Mouse (Mus musculus) brown adipose tissue, adult 24 weeks (tissue): ENCODE measurements at regions not wholly inside any gene's neighbourhood (a gene's known extent, or its start where the extent isn't known, plus 50 kb on each side); places are given as distances from the start of the nearest gene placed in this dataset.
A peak's percentile ranks its signal among the peaks of the same experiment; 100 is the strongest.
"Not testable (repeated sequence)": the region's sequence is repeated elsewhere in the genome, so short reads cannot be mapped to it uniquely, and the experiment has no call there.

Experiments used
- H3K27ac ChIP-seq: fragments of 200-500 bp; replicated peaks from 2 replicates; pipeline ENCODE4 v1.5.1; 2012; ENCODE audit warnings: low read depth, mild to moderate bottlenecking, low read length
- H3K4me1 ChIP-seq: fragments of 200-500 bp; 2 replicates; pipeline ENCODE4 v1.6.1; 2012; ENCODE audit warnings: low read length, mixed read lengths; ENCODE audit not compliant: control insufficient read depth, insufficient read depth, insufficient read length
- H3K4me3 ChIP-seq: fragments of 200-500 bp; 2 replicates; pipeline ENCODE4 v1.5.1; 2012; ENCODE audit warnings: low read depth, mild to moderate bottlenecking, low read length, moderate library complexity; ENCODE audit not compliant: insufficient read depth

GRCm38 (mm10) chr10:96266100-96266735 lies 129.8 kb downstream of the Gm5426 start:
- Histone ChIP-seq H3K4me1 (0 out of 2 replicates have a peak, but pooled peaks cover 7% of the 10 kb centered on the region), H3K4me3 (no peak overlapping the region), H3K27ac (no peak overlapping the region)

- no peak overlapping the region for H3K4me3 ChIP-seq
- no peak overlapping the region for H3K27ac ChIP-seq
- H3K4me1 ChIP-seq = 0 out of 2 replicates have a peak, but pooled peaks cover 7% of the 10 kb centered on the region
Observed at GRCm38 (mm10) chr10:96267603-96268002, 131.2 kb downstream of the Gm5426 start.

GRCm38 (mm10) chr10:96273607-96274365 lies 137.4 kb downstream of the Gm5426 start:
- H3K4me3 ChIP-seq = no peak overlapping the region
- H3K4me1 ChIP-seq = no peaks in the 10 kb centered on the region
- 0 out of 2 replicates have a peak overlapping the region, but pooled peaks have one; percentile 31 for H3K27ac ChIP-seq

- H3K27ac ChIP-seq = no peak overlapping the region
- no peaks in the 10 kb centered on the region for H3K4me1 ChIP-seq
- H3K4me3 ChIP-seq = no peak overlapping the region
Observed at GRCm38 (mm10) chr10:96280149-96280548, 143.7 kb downstream of the Gm5426 start.

- no peak overlapping the region for H3K4me3 ChIP-seq
Observed at GRCm38 (mm10) chr10:96285407-96286093, 149.1 kb downstream of the Gm5426 start.

GRCm38 (mm10) chr10:96286094-96286485 lies 149.7 kb downstream of the Gm5426 start:
- H3K4me1 ChIP-seq = no peaks in the 10 kb centered on the region
- H3K4me3 ChIP-seq = no peak overlapping the region
- H3K27ac ChIP-seq = no peak overlapping the region

More at GRCm38 (mm10) chr10:96285407-96286093, 149.1 kb downstream of the Gm5426 start:
- H3K27ac ChIP-seq = no peak overlapping the region
- no peaks in the 10 kb centered on the region for H3K4me1 ChIP-seq

- not testable (repeated sequence) for H3K4me1 ChIP-seq, H3K4me3 ChIP-seq, H3K27ac ChIP-seq
Observed at GRCm38 (mm10) chr10:96289005-96289404, 152.6 kb downstream of the Gm5426 start.

- Histone ChIP-seq H3K4me1 (peaks cover 3% of the 10 kb centered on the region), H3K4me3 (no peak overlapping the region), H3K27ac (no peak overlapping the region)
Observed at GRCm38 (mm10) chr10:96293622-96294021, 157.2 kb downstream of the Gm5426 start.

GRCm38 (mm10) chr10:96294666-96295065 lies 158.3 kb downstream of the Gm5426 start:
- Histone ChIP-seq H3K4me1 (peaks cover 3% of the 10 kb centered on the region), H3K27ac (no peak overlapping the region), H3K4me3 (no peak overlapping the region)

GRCm38 (mm10) chr10:96297658-96298057 lies 161.3 kb downstream of the Gm5426 start:
- Histone ChIP-seq H3K4me1 (peaks cover 3% of the 10 kb centered on the region), H3K27ac (no peak overlapping the region), H3K4me3 (no peak overlapping the region)

GRCm38 (mm10) chr10:96298566-96298965 lies 162.2 kb downstream of the Gm5426 start:
- Histone ChIP-seq H3K4me3 (no peak overlapping the region), H3K27ac (no peak overlapping the region), H3K4me1 (peaks cover 3% of the 10 kb centered on the region)

GRCm38 (mm10) chr10:96305701-96306100 lies 169.3 kb downstream of the Gm5426 start:
- H3K4me1 ChIP-seq = 0 out of 2 replicates have a peak, but pooled peaks cover 9% of the 10 kb centered on the region
- peak overlapping the region; percentile 11; the same call in 1 of the 2 replicates for H3K27ac ChIP-seq

GRCm38 (mm10) chr10:96308713-96309445 lies 172.5 kb downstream of the Gm5426 start:
- Histone ChIP-seq H3K4me1 (0 out of 2 replicates have a peak, but pooled peaks cover 9% of the 10 kb centered on the region), H3K27ac (no peak overlapping the region), H3K4me3 (no peak overlapping the region)

More at GRCm38 (mm10) chr10:96305701-96306100, 169.3 kb downstream of the Gm5426 start:
- no peak overlapping the region for H3K4me3 ChIP-seq

- no peak overlapping the region for H3K27ac ChIP-seq
- 0 out of 2 replicates have a peak, but pooled peaks cover 8% of the 10 kb centered on the region for H3K4me1 ChIP-seq
- H3K4me3 ChIP-seq = no peak overlapping the region
Observed at GRCm38 (mm10) chr10:96309766-96310165, 173.4 kb downstream of the Gm5426 start.

GRCm38 (mm10) chr10:96325297-96325696 lies 188.9 kb downstream of the Gm5426 start:
- Histone ChIP-seq H3K27ac (no peak overlapping the region), H3K4me1 (no peaks in the 10 kb centered on the region), H3K4me3 (no peak overlapping the region)
